Mouse (Mus musculus) ES-E14 (cell line): ENCODE measurements around the gene Uckl1.

ENCODE experiments used
- CHD2 ChIP-seq: IDR thresholded peaks from 2 replicates; pipeline ENCODE4 v1.6.1; 2014; ENCODE audit warnings: mild to moderate bottlenecking, low read depth, low read length, inconsistent platforms
- HCFC1 ChIP-seq: IDR thresholded peaks from 2 replicates; pipeline ENCODE4 v1.6.1; 2012; ENCODE audit warnings: low read length, inconsistent platforms, borderline replicate concordance; ENCODE audit not compliant: insufficient read depth
- MAFK ChIP-seq: IDR thresholded peaks from 2 replicates; pipeline ENCODE4 v1.6.1; 2014; ENCODE audit warnings: mild to moderate bottlenecking, low read depth, low read length, inconsistent platforms; ENCODE audit not compliant: insufficient read depth
- ZC3H11A ChIP-seq: IDR thresholded peaks from 2 replicates; pipeline ENCODE4 v1.6.1; 2012; ENCODE audit warnings: low read depth, mild to moderate bottlenecking, inconsistent platforms, low read length, borderline replicate concordance
- ZNF384 ChIP-seq: IDR thresholded peaks from 2 replicates; pipeline ENCODE4 v1.6.1; 2012; ENCODE audit warnings: low read depth, low read length, inconsistent platforms

- TF ChIP-seq MAFK (no peak), HCFC1 (peak; percentile 75; the same call in 1 of the 2 replicates), ZNF384 (no peak), CHD2 (peak; percentile 30; the same call in 1 of the 2 replicates), ZC3H11A (no peak)
Measured at GRCm38 (mm10) chr2:181600828-181601750, 16.4 kb upstream of the Uckl1 start.
